Mouse (Mus musculus): ENCODE results near the gene Art4. TPM values are rescaled to one million over a fixed set of nuclear protein-coding genes. Genes with fewer than 3 reads are reported as not detected.

Gene Art4
- polyA plus RNA-seq, 1 experiment from 2014 or later: 14.4 TPM

DNA sequence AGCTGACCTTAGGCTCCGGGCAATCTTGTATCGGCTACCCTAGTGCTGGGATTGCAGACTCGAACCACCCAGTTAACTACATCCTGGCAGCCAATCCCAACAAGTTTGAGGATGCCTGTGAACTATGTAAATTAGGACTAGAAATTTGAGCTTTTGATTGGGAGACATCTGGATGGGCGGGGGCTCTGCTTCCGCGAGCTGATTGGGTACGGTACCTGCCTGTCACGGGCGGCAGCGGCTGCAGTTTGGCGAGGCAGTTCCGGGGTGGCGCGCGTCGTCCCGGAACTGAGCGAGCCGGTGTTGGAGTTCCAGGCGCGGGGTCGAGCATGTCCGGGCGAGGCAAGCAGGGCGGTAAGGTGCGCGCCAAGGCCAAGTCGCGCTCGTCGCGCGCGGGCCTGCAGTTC is 49.5 kb downstream of the Art4 start, which contains the start of gene H2afj:
Gene H2afj, plus strand, starts transcription at position 231 of the 404 bp plus-strand sequence.
- H3K4me1 ChIP-seq (replicated peaks): peaks cover 29% of the 10 kb centered on the region
- no peaks in the 10 kb centered on the region for H3K9me3 ChIP-seq (replicated peaks)
- under 1% methylated on average over 34 of the region's 34 CpGs for WGBS
- peak within 1 kb of the TSS; percentile 74 for H3K27ac ChIP-seq
- peaks cover 11% of the 10 kb centered on the region for H3K36me3 ChIP-seq
- ATAC-seq (replicated peaks; ENCODE audit: insufficient number of reproducible peaks, insufficient read depth, low FRiP score, low read depth): peak; percentile 86
- H3K9ac ChIP-seq: peak within 1 kb of the TSS; percentile 72
- peak within 1 kb of the TSS; percentile 94 for H3K4me2 ChIP-seq
- peak within 1 kb of the TSS; percentile 78 for H3K4me3 ChIP-seq
- H3K27me3 ChIP-seq: no peaks in the 10 kb centered on the region

GRCm38 (mm10) chr6:136807395-136808013 is 50.0 kb downstream of the Art4 start:
- Histone ChIP-seq H3K4me1 (replicated peaks) (peaks cover 33% of the 10 kb centered on the region), H3K27me3 (no peaks in the 10 kb centered on the region), H3K4me3 (peak overlapping the region; percentile 78), H3K36me3 (peaks cover 5% of the 10 kb centered on the region; the same call in 1 of the 2 replicates), H3K4me2 (peak overlapping the region; percentile 94), H3K9me3 (replicated peaks) (no peaks in the 10 kb centered on the region), H3K27ac (peak overlapping the region; percentile 74), H3K9ac (peak overlapping the region; percentile 49)
- no peak for ATAC-seq (replicated peaks; ENCODE audit: insufficient number of reproducible peaks, insufficient read depth, low FRiP score, low read depth)
- 29% methylated on average over 18 of the region's 18 CpGs for WGBS

DNA sequence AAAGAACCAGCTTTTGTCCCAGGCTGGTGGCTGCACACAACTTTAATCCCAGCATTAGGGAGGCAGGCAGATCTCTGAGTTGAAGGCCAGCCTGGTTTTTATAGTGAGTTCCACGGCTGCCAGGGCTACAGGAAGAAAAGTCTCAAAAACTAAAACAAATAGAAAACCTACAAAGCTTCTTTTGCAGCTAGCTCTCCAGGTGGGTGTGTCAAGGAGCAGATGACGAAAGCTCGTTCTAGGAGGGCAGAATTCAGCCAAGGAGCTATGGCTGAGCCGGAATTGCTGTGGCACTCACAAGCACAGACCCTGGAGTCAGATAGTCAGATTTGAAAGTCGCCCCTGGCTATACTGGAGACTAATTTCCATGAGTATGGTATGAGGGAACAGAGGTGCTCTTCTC is 50.7 kb downstream of the Art4 start:
- Histone ChIP-seq H3K9me3 (replicated peaks) (no peaks in the 10 kb centered on the region), H3K9ac (no peak overlapping the region), H3K27me3 (no peaks in the 10 kb centered on the region), H3K4me3 (no peak overlapping the region), H3K4me2 (peak overlapping the region; percentile 94; the same call in 1 of the 2 replicates), H3K27ac (no peak overlapping the region), H3K4me1 (replicated peaks) (peaks cover 33% of the 10 kb centered on the region), H3K36me3 (no peaks in the 10 kb centered on the region)
- 71% methylated on average over 5 of the region's 5 CpGs for WGBS
- no peak for ATAC-seq (replicated peaks; ENCODE audit: insufficient number of reproducible peaks, insufficient read depth, low FRiP score, low read depth)

DNA sequence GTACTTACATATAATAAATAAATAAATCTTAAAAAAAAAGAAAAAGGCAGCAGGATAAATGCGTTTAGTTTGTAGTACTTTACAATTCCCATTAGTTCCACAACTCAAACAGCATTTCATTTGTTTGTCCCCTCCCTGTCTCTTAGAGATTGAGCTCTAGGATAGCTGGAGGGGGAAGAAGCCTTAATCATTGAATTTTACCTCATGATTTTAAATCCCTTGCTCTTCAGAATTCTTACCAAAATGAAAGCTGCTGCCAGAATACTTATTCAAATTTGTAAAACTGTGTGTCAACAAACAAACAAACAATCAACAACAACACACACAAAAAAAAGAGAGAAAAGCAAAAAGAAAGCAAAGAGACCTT is 52.1 kb downstream of the Art4 start:
- 68% methylated on average over 1 of the region's 1 CpGs for WGBS
- Histone ChIP-seq H3K27ac (peak overlapping the region; percentile 100; the same call in 1 of the 2 replicates), H3K27me3 (no peaks in the 10 kb centered on the region), H3K4me2 (peak overlapping the region; percentile 89; the same call in 1 of the 2 replicates), H3K9ac (no peak overlapping the region), H3K9me3 (replicated peaks) (no peaks in the 10 kb centered on the region), H3K4me3 (no peak overlapping the region), H3K36me3 (no peaks in the 10 kb centered on the region), H3K4me1 (replicated peaks) (peaks cover 33% of the 10 kb centered on the region)
- ATAC-seq (replicated peaks; ENCODE audit: insufficient number of reproducible peaks, insufficient read depth, low FRiP score, low read depth): no peak

- Histone ChIP-seq H3K4me1 (replicated peaks) (peaks cover 33% of the 10 kb centered on the region), H3K9me3 (replicated peaks) (no peaks in the 10 kb centered on the region), H3K36me3 (no peaks in the 10 kb centered on the region), H3K4me2 (peak overlapping the region; percentile 89), H3K4me3 (peak overlapping the region; percentile 71), H3K9ac (peak overlapping the region; percentile 52), H3K27ac (peak overlapping the region; percentile 100), H3K27me3 (no peaks in the 10 kb centered on the region)
- WGBS: 32% methylated on average over 9 of the region's 9 CpGs
- no peak for ATAC-seq (replicated peaks; ENCODE audit: insufficient number of reproducible peaks, insufficient read depth, low FRiP score, low read depth)
These were observed 52.7 kb downstream of the Art4 start for GRCm38 (mm10) chr6:136804705-136805408.

GRCm38 (mm10) chr6:136803739-136804633 is 53.5 kb downstream of the Art4 start, which contains the start of gene Hist4h4:
Hist4h4 (minus strand) TSS chr6:136804415.
- peak within 1 kb of the TSS; percentile 89 for H3K4me2 ChIP-seq
- H3K4me3 ChIP-seq: peak within 1 kb of the TSS; percentile 71
- WGBS: under 1% methylated on average over 50 of the region's 50 CpGs
- ATAC-seq (replicated peaks; ENCODE audit: insufficient number of reproducible peaks, insufficient read depth, low FRiP score, low read depth): peak; percentile 65
- H3K36me3 ChIP-seq: no peaks in the 10 kb centered on the region
- no peaks in the 10 kb centered on the region for H3K9me3 ChIP-seq (replicated peaks)
- peak within 1 kb of the TSS; percentile 93 for H3K9ac ChIP-seq
- H3K4me1 ChIP-seq (replicated peaks): peaks cover 24% of the 10 kb centered on the region
- peak within 1 kb of the TSS; percentile 100 for H3K27ac ChIP-seq
- H3K27me3 ChIP-seq: no peaks in the 10 kb centered on the region

DNA sequence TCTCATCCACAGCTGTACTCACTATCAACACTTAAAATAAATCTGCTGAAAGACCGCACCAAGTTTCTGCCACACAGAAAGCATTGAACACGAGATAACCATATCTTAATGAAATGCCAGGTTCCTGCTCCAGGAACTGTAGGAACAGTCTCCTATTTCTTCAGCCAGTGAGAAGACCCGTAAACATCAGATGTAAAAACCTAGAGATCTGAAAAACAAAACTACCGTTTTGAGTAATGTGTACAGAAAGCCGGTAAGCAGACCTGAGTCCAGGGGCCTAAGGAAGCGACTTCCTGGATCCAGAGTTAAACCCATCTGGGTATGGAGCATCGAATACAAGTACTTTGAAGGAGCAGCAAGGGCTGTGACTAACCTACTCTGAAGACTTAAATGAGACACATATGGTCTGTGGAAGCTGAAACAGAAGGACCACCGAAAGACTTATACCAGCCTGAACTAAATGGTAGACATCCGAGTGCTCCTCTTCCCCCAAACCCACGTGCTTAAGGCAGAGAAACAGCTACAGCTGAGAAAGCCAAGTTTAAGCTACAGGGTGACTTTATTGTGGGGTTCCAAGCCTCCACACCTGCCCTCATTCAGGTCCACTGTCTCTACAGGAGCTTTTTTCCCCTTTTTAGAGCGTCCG is 54.3 kb downstream of the Art4 start:
- Histone ChIP-seq H3K9me3 (replicated peaks) (no peaks in the 10 kb centered on the region), H3K9ac (peak overlapping the region; percentile 93), H3K4me1 (replicated peaks) (peaks cover 21% of the 10 kb centered on the region), H3K27ac (peak overlapping the region; percentile 100), H3K36me3 (no peaks in the 10 kb centered on the region), H3K4me2 (peak overlapping the region; percentile 89), H3K27me3 (no peaks in the 10 kb centered on the region), H3K4me3 (peak overlapping the region; percentile 71)
- peak; percentile 2; the same call in 1 of the 2 replicates for ATAC-seq (replicated peaks; ENCODE audit: insufficient number of reproducible peaks, insufficient read depth, low FRiP score, low read depth)
- WGBS: 5% methylated on average over 12 of the region's 12 CpGs

GRCm38 (mm10) chr6:136801274-136801673 is 56.3 kb downstream of the Art4 start:
- H3K4me3 ChIP-seq: no peak overlapping the region
- H3K4me2 ChIP-seq: no peak overlapping the region
- WGBS: 74% methylated on average over 6 of the region's 6 CpGs
- H3K27me3 ChIP-seq: no peaks in the 10 kb centered on the region
- no peak overlapping the region for H3K9ac ChIP-seq
- no peak overlapping the region for H3K27ac ChIP-seq
- H3K9me3 ChIP-seq (replicated peaks): no peaks in the 10 kb centered on the region
- no peaks in the 10 kb centered on the region for H3K36me3 ChIP-seq
- peaks cover 14% of the 10 kb centered on the region for H3K4me1 ChIP-seq (replicated peaks)
- no peak for ATAC-seq (replicated peaks; ENCODE audit: insufficient number of reproducible peaks, insufficient read depth, low FRiP score, low read depth)

DNA sequence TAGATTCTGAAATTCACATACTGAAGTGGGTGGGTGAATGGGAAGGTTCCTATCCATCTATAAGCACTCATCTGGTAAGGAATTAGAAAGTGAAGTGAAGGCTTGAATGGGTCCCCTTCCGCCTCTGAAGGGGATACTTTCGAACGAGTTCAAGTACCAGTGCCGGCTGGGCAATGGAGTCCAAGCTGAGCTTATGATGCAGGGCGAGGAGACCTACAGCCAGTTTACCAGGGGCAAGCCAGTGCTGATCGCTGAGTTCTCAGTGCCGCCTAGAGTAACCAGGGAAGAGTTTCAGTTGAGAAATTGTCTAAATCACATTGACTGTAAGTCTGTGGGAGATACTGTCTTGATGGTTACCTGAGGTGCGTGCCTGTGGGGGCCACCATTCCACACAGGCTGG is 56.8 kb downstream of the Art4 start:
- 90% methylated on average over 8 of the region's 8 CpGs for WGBS

More for the DNA sequence above, 56.8 kb downstream of the Art4 start:
- Histone ChIP-seq H3K9me3 (replicated peaks) (no peaks in the 10 kb centered on the region), H3K9ac (no peak overlapping the region), H3K4me3 (no peak overlapping the region), H3K4me2 (no peak overlapping the region), H3K27ac (no peak overlapping the region), H3K27me3 (no peaks in the 10 kb centered on the region), H3K4me1 (replicated peaks) (peaks cover 14% of the 10 kb centered on the region), H3K36me3 (no peaks in the 10 kb centered on the region)
- ATAC-seq (replicated peaks; ENCODE audit: insufficient number of reproducible peaks, insufficient read depth, low FRiP score, low read depth): no peak
